Mouse (Mus musculus): ENCODE measurements around the gene Ptprt.

GRCm38 (mm10) chr2:162282606-162283005, 378.3 kb downstream of the Ptprt start:
- TF ChIP-seq GATA1 (IDR thresholded peaks at IDR 0.05; ENCODE audit: borderline replicate concordance, low read length) (no peak), FLI1 (IDR thresholded peaks at IDR 0.05; ENCODE audit: low read length) (no peak)

Data from megakaryocyte, embryonic 14.5 days (primary cell).